Mouse (Mus musculus) liver, postnatal 0 days (tissue): ENCODE results near the gene Cdc42bpa. TPM values are rescaled to one million over a fixed set of nuclear protein-coding genes. Genes with fewer than 3 reads are reported as not detected.

Source experiments
- ATAC-seq: fragments of 200-750 bp; cut with Nextera tagmentation; 2 replicates; pipeline ENCODE4 v1.8.0; 2017; ENCODE audit warnings: mild to moderate bottlenecking, moderate library complexity
- DNase-seq: peaks from one replicate; pipeline ENCODE4 v3.0.0-alpha.2; 2016
- H3K27ac ChIP-seq: fragments of 300-500 bp; sonication (generic); 2 replicates; pipeline ENCODE4 v1.5.1; 2014; ENCODE audit warnings: antibody characterized with exemption, moderate library complexity, mild to moderate bottlenecking, low read depth
- H3K27me3 ChIP-seq: fragments of 300-500 bp; sonication (generic); 2 replicates; pipeline ENCODE4 v1.6.1; 2014; ENCODE audit warnings: low read length, control low read depth, mixed read lengths; ENCODE audit not compliant: insufficient read depth
- H3K36me3 ChIP-seq: fragments of 300-500 bp; sonication (generic); replicated peaks from 2 replicates; pipeline ENCODE4 v1.6.1; 2014; ENCODE audit warnings: mild to moderate bottlenecking, control low read depth, low read length, moderate library complexity, mixed read lengths; ENCODE audit not compliant: insufficient read depth
- H3K4me1 ChIP-seq: fragments of 300-500 bp; sonication (generic); 2 replicates; pipeline ENCODE4 v1.6.1; 2014; ENCODE audit warnings: antibody characterized with exemption, mild to moderate bottlenecking, control low read depth; ENCODE audit not compliant: insufficient read depth
- H3K4me2 ChIP-seq: fragments of 300-500 bp; sonication (generic); 2 replicates; pipeline ENCODE4 v1.6.1; 2014; ENCODE audit warnings: low read depth, mild to moderate bottlenecking, low read length, moderate library complexity, mixed read lengths
- H3K4me3 ChIP-seq: fragments of 300-500 bp; sonication (generic); 2 replicates; pipeline ENCODE4 v1.5.1; 2014; ENCODE audit warnings: low read depth, low read length
- H3K9ac ChIP-seq: fragments of 300-500 bp; sonication (generic); replicated peaks from 2 replicates; pipeline ENCODE4 v1.6.1; 2014; ENCODE audit warnings: mild to moderate bottlenecking, moderate library complexity
- H3K9me3 ChIP-seq: fragments of 300-500 bp; sonication (generic); 2 replicates; pipeline ENCODE4 v1.6.1; 2016; ENCODE audit warnings: mild to moderate bottlenecking, control low read depth, low read length, mixed read lengths
- CTCF ChIP-seq: sonication (generic); IDR thresholded peaks from 2 replicates; pipeline ENCODE4 v1.5.1; 2016; ENCODE audit warnings: antibody characterized with exemption, low read depth
- EP300 ChIP-seq: IDR thresholded peaks from 2 replicates; pipeline ENCODE4 v1.6.1; 2016; ENCODE audit warnings: antibody characterized with exemption, low read depth, mild to moderate bottlenecking
- WGBS: fragments of 180-500 bp; shearing (Covaris S2); extraction: QIAGEN DNeasy Blood & Tissue Kit; methylation state at CpG from one replicate; pipeline ENCODE4 v1.1.7; 2014; ENCODE audit not compliant: insufficient replicate concordance; 5-methylcytosine and 5-hydroxymethylcytosine counted together
- polyA plus RNA-seq: library from polyadenylated mRNA; unstranded; fragments of >200 nt; fragmentation: Nextera tagmentation; extraction: Ambion mirVana; gene quantifications from 2 replicates; pipeline ENCODE4 v1.2.1, GENCODE M21; 2015

Gene Cdc42bpa
- polyA plus RNA-seq, 1 experiment from 2014 or later = 3.5 TPM

DNA sequence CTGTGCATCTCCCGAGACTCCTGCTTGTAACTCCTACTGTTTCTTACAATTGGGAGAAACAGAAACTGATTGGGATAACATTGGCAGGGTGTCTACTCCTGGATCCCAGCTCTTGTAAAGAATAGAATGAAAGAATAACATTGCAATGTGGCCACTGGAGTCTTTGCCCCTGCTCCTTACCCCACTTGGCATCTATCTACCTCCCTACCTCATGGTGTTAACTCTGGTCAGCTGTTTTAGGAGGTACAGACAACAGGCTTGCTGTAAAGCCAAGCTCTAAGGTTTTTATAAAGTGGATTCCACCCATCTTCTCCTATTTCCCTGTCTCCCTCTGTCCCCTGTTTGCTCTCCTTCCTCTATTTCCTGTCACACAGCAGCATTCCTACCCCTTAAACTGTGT is 21.9 kb downstream of the Cdc42bpa start:
- ATAC-seq (peak; percentile 56), DNase-seq (no peak)
- Histone ChIP-seq H3K4me1 (0 out of 2 replicates have a peak, but pooled peaks cover 3% of the 10 kb centered on the region), H3K9ac (no peak overlapping the region), H3K4me3 (no peak overlapping the region), H3K27me3 (no peaks in the 10 kb centered on the region), H3K4me2 (no peak overlapping the region), H3K36me3 (no peaks in the 10 kb centered on the region), H3K27ac (no peak overlapping the region), H3K9me3 (0 out of 2 replicates have a peak, but pooled peaks cover 3% of the 10 kb centered on the region)
- WGBS = 77% methylated on average over 1 of the region's 1 CpGs
- TF ChIP-seq CTCF (no peak), EP300 (no peak)

GRCm38 (mm10) chr1:179982933-179983332 is 22.7 kb downstream of the Cdc42bpa start:
- no peak for TF ChIP-seq CTCF
- TF ChIP-seq EP300 = no peak
- ATAC-seq (peak; percentile 56), DNase-seq (no peak)
- Histone ChIP-seq H3K4me3 (no peak overlapping the region), H3K27ac (no peak overlapping the region), H3K4me2 (no peak overlapping the region), H3K36me3 (no peaks in the 10 kb centered on the region), H3K4me1 (0 out of 2 replicates have a peak, but pooled peaks cover 3% of the 10 kb centered on the region), H3K9ac (no peak overlapping the region), H3K9me3 (0 out of 2 replicates have a peak, but pooled peaks cover 3% of the 10 kb centered on the region), H3K27me3 (no peaks in the 10 kb centered on the region)
- whole genome bisulfite sequencing = 69% methylated on average over 1 of the region's 1 CpGs

GRCm38 (mm10) chr1:179984171-179984570 is 23.9 kb downstream of the Cdc42bpa start:
- Histone ChIP-seq H3K27ac (no peak overlapping the region), H3K4me3 (no peak overlapping the region), H3K4me1 (0 out of 2 replicates have a peak, but pooled peaks cover 3% of the 10 kb centered on the region), H3K9me3 (0 out of 2 replicates have a peak, but pooled peaks cover 3% of the 10 kb centered on the region), H3K27me3 (no peaks in the 10 kb centered on the region), H3K9ac (no peak overlapping the region), H3K4me2 (no peak overlapping the region), H3K36me3 (no peaks in the 10 kb centered on the region)
- 100% methylated on average over 1 of the region's 1 CpGs for WGBS
- ATAC-seq (no peak), DNase-seq (no peak)
- TF ChIP-seq CTCF (no peak), EP300 (no peak)

- no peak for TF ChIP-seq CTCF
- 40% methylated on average over 6 of the region's 6 CpGs for WGBS
- DNase-seq (no peak), ATAC-seq (no peak)
- Histone ChIP-seq H3K27me3 (no peaks in the 10 kb centered on the region), H3K9ac (no peak overlapping the region), H3K4me3 (no peak overlapping the region), H3K4me2 (peak overlapping the region; percentile 42; the same call in 1 of the 2 replicates), H3K36me3 (no peaks in the 10 kb centered on the region), H3K4me1 (no peaks in the 10 kb centered on the region), H3K27ac (no peak overlapping the region), H3K9me3 (no peaks in the 10 kb centered on the region)
Measured at GRCm38 (mm10) chr1:179991660-179992235, 31.5 kb downstream of the Cdc42bpa start.

DNA sequence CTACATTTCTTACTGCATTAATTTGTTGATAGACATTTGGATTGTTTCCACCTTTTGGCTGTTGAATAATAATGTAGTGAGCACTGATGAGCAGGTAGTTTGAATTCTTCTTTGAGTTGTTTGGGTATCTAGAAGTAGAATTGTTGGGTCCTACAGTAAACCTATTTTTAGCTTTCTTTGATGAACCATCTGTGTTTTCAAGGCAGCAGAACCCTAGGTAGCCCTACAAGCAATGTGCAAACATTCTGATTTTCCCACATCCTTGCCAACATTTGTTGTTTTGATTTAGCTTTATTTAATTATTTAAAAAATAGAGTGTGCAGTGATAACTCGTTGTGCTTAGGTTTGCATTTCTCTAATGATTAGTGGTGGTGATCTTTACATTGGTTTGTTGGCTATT is 32.0 kb downstream of the Cdc42bpa start:
- 50% methylated on average over 1 of the region's 1 CpGs for WGBS
- Histone ChIP-seq H3K4me3 (no peak overlapping the region), H3K4me2 (no peak overlapping the region), H3K27me3 (no peaks in the 10 kb centered on the region), H3K9me3 (no peaks in the 10 kb centered on the region), H3K9ac (no peak overlapping the region), H3K4me1 (no peaks in the 10 kb centered on the region), H3K27ac (no peak overlapping the region), H3K36me3 (no peaks in the 10 kb centered on the region)
- DNase-seq (no peak), ATAC-seq (no peak)
- TF ChIP-seq CTCF (no peak), EP300 (no peak)

DNA sequence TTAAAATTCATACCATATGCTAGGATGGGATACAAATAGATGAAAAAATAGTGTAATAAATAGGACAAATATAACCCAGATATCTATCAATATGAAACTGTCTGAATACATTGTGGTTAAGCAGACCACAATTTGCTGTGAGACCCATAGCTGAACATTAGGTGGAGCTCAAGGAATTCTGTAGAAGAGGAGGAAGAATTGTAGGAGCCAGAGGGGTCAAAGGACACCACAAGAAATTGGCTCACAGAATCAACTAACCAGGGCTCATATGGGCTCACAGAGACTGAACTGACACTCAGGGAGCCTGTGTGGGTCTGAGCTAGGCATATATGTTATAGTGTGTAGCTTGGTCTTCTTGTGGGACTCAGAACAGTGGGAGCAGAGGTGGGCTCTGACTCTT is 47.8 kb downstream of the Cdc42bpa start:
- H3K27ac ChIP-seq = no peak overlapping the region
- DNase-seq = no peak
- H3K9ac ChIP-seq = no peak overlapping the region

GRCm38 (mm10) chr1:180013479-180013878 is 53.2 kb downstream of the Cdc42bpa start:
- Histone ChIP-seq H3K4me1 (no peaks in the 10 kb centered on the region), H3K27me3 (no peaks in the 10 kb centered on the region), H3K4me2 (no peak overlapping the region), H3K27ac (no peak overlapping the region), H3K36me3 (no peaks in the 10 kb centered on the region), H3K9ac (no peak overlapping the region), H3K4me3 (no peak overlapping the region), H3K9me3 (no peaks in the 10 kb centered on the region)
- TF ChIP-seq EP300 = no peak
- no peak for TF ChIP-seq CTCF
- no peak for ATAC-seq
- 84% methylated on average over 4 of the region's 4 CpGs for WGBS
- DNase-seq = no peak

More for the DNA sequence above, 47.8 kb downstream of the Cdc42bpa start:
- H3K9me3 ChIP-seq = no peaks in the 10 kb centered on the region
- no peak for ATAC-seq
- no peak overlapping the region for H3K4me3 ChIP-seq
- no peaks in the 10 kb centered on the region for H3K4me1 ChIP-seq
- TF ChIP-seq CTCF = peak; percentile 47
- TF ChIP-seq EP300 = no peak
- no peaks in the 10 kb centered on the region for H3K36me3 ChIP-seq
- no peaks in the 10 kb centered on the region for H3K27me3 ChIP-seq
- H3K4me2 ChIP-seq = no peak overlapping the region
